Mouse (Mus musculus) megakaryocyte progenitor cell, adult 5-6 weeks (primary cell): ENCODE measurements around the gene Usp6nl. TPM values are rescaled to one million over a fixed set of nuclear protein-coding genes. Genes with fewer than 3 reads are reported as not detected.

Experiments used
- ATAC-seq: replicated peaks from 2 replicates; pipeline ENCODE4 v1.8.0; 2016; ENCODE audit warnings: mild to moderate bottlenecking, moderate TSS enrichment, inconsistent platforms; ENCODE audit not compliant: poor library complexity
- total RNA-seq, 2 experiments: library from RNA; stranded (forward) in 1 of 2; stranded (reverse) in 1 of 2; fragments of 157-497, 149-512 nt in 1 of 2; fragments of 200-1000 nt in 1 of 2; gene quantifications; 2 replicates each; pipeline versions ENCODE4 v1.2.3 to v1.2.4; 2015 to 2017

Usp6nl gene
- total RNA-seq (2015) (13.3 and 19.2 TPM in 2 replicates), total RNA-seq (2017) (7.0 and 8.8 TPM in 2 replicates)

DNA sequence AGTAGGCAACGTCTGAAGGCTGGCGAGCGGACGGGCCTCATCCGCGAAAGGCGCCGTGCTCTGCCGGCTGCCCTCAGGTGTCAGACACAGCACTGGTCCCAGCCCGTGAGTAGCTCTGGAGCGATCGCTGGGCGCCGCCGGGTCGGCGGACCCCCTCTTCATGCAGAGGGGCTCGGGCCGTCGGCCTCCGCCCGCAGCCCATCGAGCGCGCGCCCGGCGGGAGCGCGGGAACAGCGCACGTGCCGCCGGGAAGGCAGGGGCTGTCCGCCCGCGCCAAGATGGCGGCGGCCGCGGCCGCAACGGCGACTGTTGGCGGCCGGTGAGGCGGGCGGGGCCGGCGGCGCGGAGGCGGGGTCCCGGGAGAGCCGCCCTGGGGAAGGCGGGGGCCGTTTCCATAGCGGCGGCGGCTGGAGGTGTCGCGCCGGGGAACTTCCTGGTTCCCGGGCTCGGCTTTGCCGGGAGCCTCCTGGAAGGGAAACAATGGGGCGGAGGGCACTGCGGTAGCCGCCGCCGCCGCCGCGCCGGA lies at the start of gene Usp6nl:
Usp6nl (plus strand) TSS at position 292 of the 526 bp plus-strand sequence.
- ATAC-seq, result peak; percentile 82

DNA sequence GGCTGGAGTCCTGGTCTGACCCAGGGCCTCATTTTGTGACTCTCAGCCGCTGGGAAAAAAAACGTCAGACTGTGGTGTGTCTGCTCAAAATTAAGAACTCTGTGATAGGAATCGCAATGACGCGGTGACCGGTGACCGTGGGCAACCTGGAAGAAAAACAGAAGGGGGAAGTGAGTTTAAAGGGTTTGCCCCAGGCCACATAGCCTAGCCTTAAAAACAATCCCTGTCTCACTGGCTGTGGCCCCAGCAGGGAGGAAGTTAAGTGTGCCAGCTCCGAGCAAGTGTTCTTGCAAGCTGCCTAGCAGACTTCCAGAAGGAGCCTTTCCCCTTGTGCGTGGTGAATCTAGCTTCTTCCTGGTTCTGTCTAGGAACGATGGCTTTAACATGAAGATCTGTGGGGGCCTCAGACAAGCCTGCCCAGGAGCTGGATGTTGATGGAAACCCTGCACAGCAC lies 49.0 kb upstream of the Usp6nl start:
- peak; percentile 91 for ATAC-seq

DNA sequence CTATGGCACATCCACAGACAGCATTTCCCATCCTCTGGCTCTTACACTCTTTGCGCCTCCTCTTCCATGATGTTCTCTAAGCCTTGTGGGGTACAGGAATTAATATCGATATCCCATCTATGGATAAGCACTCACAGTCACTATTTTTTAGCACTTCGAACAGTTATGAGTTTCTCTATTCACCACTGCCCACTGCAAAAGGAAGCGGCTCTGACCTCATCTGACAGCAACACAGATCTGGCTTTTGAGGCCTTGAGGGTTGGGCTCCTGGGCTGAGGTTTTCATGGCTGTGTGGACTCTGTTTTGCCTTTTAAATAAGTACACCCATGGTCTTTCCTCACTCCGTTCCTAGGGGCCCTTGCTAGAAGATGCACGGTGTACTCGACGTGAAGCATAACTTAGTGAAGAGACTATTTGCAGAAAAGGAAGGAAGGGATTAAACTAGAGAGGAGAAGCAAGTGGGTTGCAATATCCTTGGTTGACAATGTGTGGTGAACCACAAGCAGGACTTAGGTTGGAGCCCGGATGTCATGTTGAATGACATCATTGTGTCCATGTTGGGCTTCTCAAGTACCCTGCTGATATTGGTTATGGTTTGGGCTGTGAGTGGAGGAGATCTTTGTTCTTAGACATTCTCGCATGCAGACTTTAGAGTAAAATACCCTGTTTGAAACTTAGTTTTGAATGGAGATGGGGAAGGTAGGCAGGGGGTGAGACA lies 43.5 kb upstream of the Usp6nl start:
- peak; percentile 88 for ATAC-seq

DNA sequence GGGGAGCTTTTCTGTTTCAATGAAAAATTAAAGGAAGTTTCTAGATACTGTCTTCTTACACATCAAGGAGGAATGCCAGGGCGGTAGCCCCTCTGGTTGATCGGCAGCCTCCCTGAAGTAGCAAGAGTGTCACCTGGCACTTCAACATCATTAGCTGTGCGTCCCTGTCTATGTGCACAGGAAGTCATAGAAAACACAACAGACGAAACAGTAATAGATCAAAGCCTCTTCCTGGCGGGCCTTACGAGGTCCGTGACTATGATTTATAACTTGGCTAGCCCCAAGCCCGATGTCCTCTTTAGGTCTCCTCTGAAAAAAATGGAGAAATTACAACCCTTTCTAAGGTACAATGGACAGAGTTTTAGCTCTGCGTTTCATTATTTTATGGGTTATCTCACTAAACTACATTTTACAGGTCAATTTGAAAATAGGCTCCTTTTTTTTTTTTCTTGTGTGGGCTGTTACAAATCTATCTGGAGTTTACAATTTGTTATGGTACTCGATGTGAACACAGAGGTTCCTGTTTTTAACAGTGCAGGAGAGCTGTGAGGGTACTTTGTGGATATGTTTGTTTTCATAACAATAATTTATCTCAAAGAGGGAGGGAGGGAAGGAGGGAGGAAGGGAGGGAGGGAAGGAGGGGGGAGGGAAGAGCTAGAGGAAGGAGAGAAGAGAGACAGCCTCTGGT lies 42.7 kb upstream of the Usp6nl start:
- ATAC-seq, result no peak

DNA sequence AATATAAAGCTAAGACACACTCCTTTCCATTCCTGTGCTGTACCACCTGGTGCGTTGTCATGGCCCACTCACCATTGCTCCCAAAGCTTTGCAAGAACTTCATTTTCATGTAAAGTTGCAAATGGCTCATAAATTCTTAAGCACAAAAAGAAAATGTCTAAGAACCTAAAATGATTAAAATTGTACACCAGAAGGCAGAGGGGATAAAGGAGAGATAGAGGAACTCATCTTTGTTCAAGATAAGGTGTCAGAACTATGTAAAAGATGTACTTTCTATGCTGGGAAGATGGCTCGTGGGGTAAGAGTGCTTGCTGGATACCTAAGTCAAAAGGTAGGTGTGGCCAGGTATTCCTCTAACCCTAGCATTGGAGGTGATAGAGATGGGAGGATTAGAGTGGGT lies 38.9 kb upstream of the Usp6nl start:
- ATAC-seq, result no peak

DNA sequence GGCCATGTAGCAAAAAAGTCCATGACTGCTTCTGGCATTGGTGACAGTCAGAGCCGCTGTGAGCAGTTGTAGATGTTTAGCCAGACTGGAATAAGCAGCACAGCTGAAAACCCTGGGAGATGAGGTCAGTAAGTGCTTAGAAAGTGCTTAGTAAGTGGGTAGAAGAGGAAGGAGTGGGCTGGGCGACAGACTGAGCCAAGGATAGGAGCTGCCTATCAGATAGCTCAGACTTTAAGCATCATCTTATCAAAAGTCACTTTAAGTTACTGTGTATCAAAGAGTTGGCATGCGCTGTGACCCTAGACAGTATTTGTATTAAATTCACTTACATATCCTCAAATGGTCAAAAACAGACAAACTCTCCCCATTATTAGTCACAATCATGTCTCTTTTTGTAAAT lies 37.7 kb upstream of the Usp6nl start:
- peak; percentile 55 for ATAC-seq

DNA sequence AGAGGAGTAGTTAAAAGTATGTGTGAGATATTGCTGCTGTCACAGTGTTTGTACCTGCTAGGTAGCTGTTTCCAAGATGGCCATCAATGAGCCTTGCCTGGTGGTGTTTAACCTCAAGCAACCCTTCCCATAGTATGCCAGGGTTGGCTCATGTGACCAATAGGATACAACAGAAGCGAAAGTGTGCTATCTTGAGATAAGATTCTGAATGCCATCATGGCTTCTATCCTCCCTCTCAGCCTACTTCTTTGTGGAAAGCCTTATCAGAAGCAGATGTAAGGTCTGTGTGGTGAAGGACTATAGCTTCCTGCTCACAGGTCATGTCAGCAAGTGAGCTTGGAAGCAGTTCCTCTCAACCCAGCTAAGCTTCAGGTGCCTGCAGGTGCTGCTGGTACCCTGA lies 36.7 kb upstream of the Usp6nl start:
- peak; percentile 92 for ATAC-seq

DNA sequence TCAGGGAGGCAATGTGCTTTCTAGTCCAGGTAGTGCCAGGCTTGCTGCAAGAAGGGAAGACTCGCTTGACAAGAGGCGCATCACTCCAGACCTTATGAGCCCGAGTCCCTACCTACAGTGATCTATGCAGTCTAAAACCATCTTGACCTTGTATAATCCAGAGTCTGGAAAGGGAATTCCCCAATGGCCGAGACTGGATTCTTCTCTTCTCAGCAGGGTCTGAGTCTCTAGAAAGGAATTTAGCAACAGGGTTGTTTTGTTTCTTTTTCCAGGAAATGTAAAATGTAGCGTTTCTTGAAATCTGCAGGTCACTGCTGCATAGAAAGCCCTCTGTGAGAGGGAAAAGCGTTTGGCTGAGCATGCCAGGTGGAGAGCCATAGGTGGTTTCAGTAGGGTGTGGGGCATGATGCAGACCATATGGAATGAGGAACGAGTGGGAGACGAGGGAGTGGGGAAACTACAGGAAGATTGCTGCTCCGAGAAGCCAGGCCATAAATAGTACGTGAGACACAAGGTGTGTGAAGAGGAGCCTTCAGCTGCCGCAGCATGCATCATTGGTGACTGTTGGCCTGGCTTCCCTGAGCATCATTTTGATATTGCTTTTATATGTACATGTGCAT lies 28.5 kb upstream of the Usp6nl start:
- no peak for ATAC-seq

DNA sequence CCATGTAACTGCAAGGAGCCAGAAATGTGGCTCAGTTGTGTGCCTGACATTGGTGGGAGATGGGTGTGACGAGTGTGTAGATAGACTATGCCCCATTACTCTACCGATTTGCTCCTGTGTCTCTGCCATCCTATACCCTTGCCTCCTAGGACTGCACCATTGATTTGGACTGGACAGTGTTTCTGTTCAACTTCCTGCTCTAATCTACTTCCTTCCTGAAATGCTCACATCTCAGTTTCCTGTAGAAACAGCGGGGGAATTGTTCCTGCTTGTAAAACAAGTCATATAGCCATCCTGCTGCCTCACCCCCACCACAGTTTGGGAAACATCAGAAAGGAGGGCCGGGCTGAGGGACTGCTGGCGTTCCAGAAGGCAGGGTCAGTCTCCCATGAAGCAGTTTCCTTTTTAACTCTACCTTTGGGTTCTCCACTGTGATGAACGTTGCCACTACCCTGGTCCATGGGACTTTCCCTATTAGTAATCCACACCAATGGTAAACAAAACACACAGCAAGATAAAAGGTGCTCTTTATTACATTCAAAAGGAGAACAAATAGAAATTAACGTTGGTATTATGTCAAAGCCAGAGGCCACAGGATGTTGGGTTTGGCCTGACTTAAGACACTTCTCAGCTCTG lies 27.4 kb upstream of the Usp6nl start:
- peak; percentile 54 for ATAC-seq

GRCm38 (mm10) chr2:6304768-6305167 lies 17.7 kb upstream of the Usp6nl start:
- ATAC-seq, result no peak

DNA sequence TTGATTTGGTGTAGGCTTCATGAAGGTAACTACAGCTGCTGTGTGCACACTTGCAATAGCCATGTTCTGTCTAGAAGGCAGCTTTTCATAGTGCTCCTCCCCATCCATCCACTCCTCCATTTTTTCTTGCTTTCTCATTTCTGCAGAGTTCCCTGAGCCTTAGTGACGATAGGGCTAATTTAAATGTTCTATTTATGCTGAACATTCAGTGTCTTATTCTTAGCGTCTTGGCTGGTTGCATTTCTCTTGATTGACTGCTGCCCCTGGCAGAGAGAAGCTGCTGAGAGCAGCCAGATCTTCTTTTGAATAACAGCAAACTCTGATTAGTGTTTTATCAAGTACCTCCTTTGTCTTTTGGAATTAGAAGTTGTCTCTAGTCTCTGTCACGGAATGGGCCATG lies 15.6 kb upstream of the Usp6nl start:
- ATAC-seq, result no peak

- ATAC-seq, result peak; percentile 72
Measured at GRCm38 (mm10) chr2:6309373-6309821, 13.1 kb upstream of the Usp6nl start.

DNA sequence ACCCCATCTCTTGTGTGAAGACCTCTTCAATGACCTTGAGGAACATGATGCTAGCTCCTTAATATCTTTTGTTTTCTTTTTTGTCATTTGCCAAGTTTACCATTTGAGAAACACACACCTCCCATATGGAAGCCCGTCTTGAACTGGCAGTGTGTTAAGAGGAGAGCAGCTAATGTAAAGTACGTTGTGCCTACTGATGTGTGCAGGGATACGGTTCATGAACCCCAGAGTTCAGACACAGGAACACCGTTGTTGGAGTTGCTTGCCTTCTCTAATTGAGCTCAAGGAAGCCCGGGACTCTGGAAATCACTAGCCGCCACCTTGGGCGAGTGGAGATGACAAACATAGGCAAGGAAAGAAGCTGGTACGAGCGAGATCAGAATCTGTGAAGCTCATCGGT lies 9.7 kb upstream of the Usp6nl start:
- no peak for ATAC-seq

DNA sequence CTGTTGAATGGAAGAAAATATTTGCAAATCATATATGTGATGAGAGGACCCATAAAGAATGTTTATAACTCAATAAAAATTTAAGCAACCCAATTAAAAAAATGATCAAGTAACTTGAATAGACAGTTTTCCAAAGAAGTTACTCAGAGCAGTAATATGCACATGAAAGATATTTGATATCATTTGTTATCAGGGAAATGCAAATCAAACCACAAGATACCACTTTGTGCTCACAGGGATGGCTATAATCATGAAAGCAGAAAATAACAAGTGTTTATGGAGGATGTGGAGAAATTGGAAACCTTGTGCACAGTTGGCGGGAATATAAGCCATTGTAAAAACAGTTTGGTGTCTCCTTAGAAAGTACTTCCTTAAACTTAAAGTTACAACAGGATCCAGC lies 8.7 kb upstream of the Usp6nl start:
- ATAC-seq, result no peak

- no peak for ATAC-seq
Measured at GRCm38 (mm10) chr2:6320153-6320552, 2.3 kb upstream of the Usp6nl start.

DNA sequence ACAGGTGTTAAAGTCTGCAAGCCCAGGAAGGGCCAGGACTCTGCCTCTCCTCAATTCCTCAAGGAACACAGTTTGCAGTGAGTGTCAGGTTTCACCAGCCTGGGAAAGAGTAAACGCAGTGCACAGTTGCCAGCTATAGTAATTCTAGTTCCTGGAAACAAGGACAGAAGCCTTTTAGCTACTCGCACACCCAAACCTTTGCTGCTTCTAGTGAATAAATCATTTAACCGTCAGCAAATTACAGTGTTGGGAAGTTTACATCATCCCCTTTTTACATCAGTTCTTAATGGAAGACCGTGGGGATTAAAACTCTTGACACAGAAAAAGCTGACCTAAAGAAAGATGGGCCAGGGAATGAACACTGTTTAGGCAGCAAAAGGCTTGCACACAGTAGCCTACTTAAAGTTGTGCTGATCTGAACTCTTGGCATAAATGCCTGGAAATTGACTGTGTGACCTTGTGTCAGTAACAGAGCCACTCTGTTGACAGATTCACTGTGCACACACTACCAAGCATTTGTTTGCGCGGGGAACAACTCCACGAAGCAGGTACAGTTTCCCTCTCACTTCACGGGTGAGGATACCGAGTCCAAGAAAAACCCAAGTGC lies 595 bp upstream of the Usp6nl start:
- peak; percentile 4; the same call in 1 of the 2 replicates for ATAC-seq

- ATAC-seq, result peak; percentile 53
Measured at GRCm38 (mm10) chr2:6322938-6323521, 563 bp downstream of the Usp6nl start.

DNA sequence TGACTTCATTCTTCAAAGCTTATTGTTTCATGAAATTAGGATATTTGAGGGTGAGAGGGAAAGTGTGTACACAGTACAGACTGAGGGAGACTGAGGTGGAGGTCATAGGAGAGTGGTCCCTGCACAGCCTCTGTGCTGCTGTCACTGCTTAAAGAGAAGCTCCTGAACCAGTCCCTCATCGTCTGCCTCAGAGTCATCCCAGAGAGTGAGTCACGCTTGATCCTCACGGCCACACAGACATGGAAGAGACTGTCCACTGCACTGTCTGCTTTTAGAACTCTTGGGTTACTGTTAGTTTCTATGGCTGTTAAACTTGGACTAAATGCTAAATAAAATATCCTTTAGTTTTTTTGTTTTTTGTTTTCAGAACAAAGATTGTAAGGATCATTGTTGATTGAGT lies 3.2 kb downstream of the Usp6nl start:
- no peak for ATAC-seq

DNA sequence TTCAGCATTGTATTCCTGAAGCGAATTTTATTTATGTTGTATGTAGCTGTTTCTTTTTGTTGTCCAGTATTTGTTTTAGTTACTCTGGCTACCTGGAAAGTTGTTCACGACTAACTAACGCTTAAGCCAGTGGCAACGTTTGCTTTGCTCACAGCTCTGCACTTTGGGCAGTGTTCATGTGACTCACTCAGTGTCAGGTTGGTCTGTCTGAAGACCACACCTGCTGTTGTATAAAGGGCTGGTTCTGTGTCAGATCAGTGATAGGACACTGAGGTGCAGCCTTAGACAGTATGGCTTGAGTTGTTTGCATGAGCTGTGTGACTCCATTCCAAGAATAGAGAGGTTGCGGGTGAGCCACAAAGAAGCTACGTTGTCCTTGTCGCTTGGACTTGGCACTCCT lies 6.5 kb downstream of the Usp6nl start:
- no peak for ATAC-seq

GRCm38 (mm10) chr2:6330756-6331155 lies 8.3 kb downstream of the Usp6nl start:
- peak; percentile 40 for ATAC-seq
